Mouse (Mus musculus) liver, adult 2 months (tissue): ENCODE measurements around the gene Atp10a.

Source experiments
- CTCF ChIP-seq: fragments of 200-500 bp; IDR thresholded peaks from 2 replicates; pipeline ENCODE4 v1.5.1; 2011; ENCODE audit warnings: low read depth, low read length, control low read depth
- POLR2A ChIP-seq: fragments of 200-500 bp; IDR thresholded peaks from 2 replicates; pipeline ENCODE4 v1.6.1; 2011; ENCODE audit warnings: low read length, control low read depth; ENCODE audit not compliant: insufficient read depth; ENCODE audit errors: extremely low read depth

GRCm38 (mm10) chr7:58641916-58642315 is 14.1 kb upstream of the Atp10a start:
- TF ChIP-seq POLR2A (no peak), CTCF (no peak)
